Mouse (Mus musculus) heart, adult 2 months (tissue): ENCODE measurements around the gene Siah3. TPM values are rescaled to one million over a fixed set of nuclear protein-coding genes. Genes with fewer than 3 reads are reported as not detected.
"Not testable (repeated sequence)": the region's sequence is repeated elsewhere in the genome, so short reads cannot be mapped to it uniquely, and the experiment has no call there.

ENCODE experiments used
- DNase-seq, 2 experiments: peaks; one replicate each; pipeline ENCODE4 v3.0.0; 2021
- H3K27ac ChIP-seq: fragments of 200-600 bp; 2 replicates; pipeline ENCODE4 v1.8.1; 2022
- H3K27me3 ChIP-seq: fragments of 200-500 bp; 2 replicates; pipeline ENCODE4 v1.6.1; 2012; ENCODE audit warnings: mild to moderate bottlenecking, low read length, inconsistent platforms, mixed read lengths; ENCODE audit not compliant: control insufficient read depth, insufficient read depth
- H3K36me3 ChIP-seq: fragments of 200-500 bp; 2 replicates; pipeline ENCODE4 v1.6.1; 2012; ENCODE audit warnings: low read length, inconsistent platforms; ENCODE audit not compliant: control insufficient read depth, insufficient read depth
- H3K4me1 ChIP-seq: fragments of 200-500 bp; 2 replicates; pipeline ENCODE4 v1.6.1; 2011; ENCODE audit warnings: low read length; ENCODE audit not compliant: control insufficient read depth, insufficient read depth
- H3K4me3 ChIP-seq: fragments of 200-600 bp; 2 replicates; pipeline ENCODE4 v1.8.1; 2022
- H3K79me2 ChIP-seq: fragments of 200-500 bp; replicated peaks from 2 replicates; pipeline ENCODE4 v1.6.1; 2012; ENCODE audit warnings: mild to moderate bottlenecking, inconsistent platforms, low read length, moderate library complexity, mixed read lengths; ENCODE audit not compliant: control insufficient read depth, insufficient read depth
- H3K9ac ChIP-seq: fragments of 200-500 bp; 2 replicates; pipeline ENCODE4 v1.6.1; 2012; ENCODE audit warnings: low read depth, mild to moderate bottlenecking, control low read depth, inconsistent platforms, low read length, mixed read lengths
- CTCF ChIP-seq: fragments of 200-600 bp; IDR thresholded peaks from 2 replicates; pipeline ENCODE4 v1.8.1; 2022; ENCODE audit warnings: antibody characterized with exemption, mild to moderate bottlenecking, moderate library complexity
- EP300 ChIP-seq: fragments of 200-500 bp; IDR thresholded peaks from 2 replicates; pipeline ENCODE4 v1.6.1; 2011; ENCODE audit warnings: low read depth, low read length, control low read depth; ENCODE audit not compliant: insufficient read depth
- POLR2A ChIP-seq: fragments of 200-500 bp; IDR thresholded peaks from 2 replicates; pipeline ENCODE4 v1.6.1; 2011; ENCODE audit warnings: mild to moderate bottlenecking, low read depth, low read length, control low read depth; ENCODE audit not compliant: insufficient read depth
- WGBS: fragments of 180-500 bp; shearing (Covaris S2); methylation state at CpG from one replicate; pipeline ENCODE4 v1.1.7; 2018; 5-methylcytosine and 5-hydroxymethylcytosine counted together
- intact Hi-C: fragments of 180-260 bp; cut with DNase I; formaldehyde crosslinking; loops from one replicate; pipeline ENCODE4 v1.15.1; 2025
- polyA plus RNA-seq: library from polyadenylated mRNA; depleted of rRNA; stranded (reverse); fragments of >200 nt; gene quantifications from 2 replicates; pipeline ENCODE4 v1.2.3, GENCODE M21; 2012
- total RNA-seq, 2 experiments: library from RNA; stranded (reverse); gene quantifications; 2 replicates each; pipeline ENCODE4 v1.2.3; 2021

Siah3 gene
- total and polyA plus RNA-seq, 3 experiments, result 0.02 TPM; not detected in 2

- no peak for DNase-seq
- WGBS, result 74% methylated on average over 7 of the region's 8 CpGs
- Histone ChIP-seq H3K9ac (no peak overlapping the region), H3K4me1 (no peaks in the 10 kb centered on the region), H3K4me3 (no peak overlapping the region), H3K79me2 (no peaks in the 10 kb centered on the region), H3K27me3 (no peaks in the 10 kb centered on the region), H3K36me3 (no peaks in the 10 kb centered on the region), H3K27ac (no peak overlapping the region)
- intact Hi-C loops, result no loop called here
- TF ChIP-seq CTCF (no peak), POLR2A (no peak), EP300 (no peak)
These were observed 24.5 kb upstream of the Siah3 start for GRCm38 (mm10) chr14:75431173-75431786.

GRCm38 (mm10) chr14:75432850-75433249 lies 22.9 kb upstream of the Siah3 start:
- H3K27me3 ChIP-seq, result no peaks in the 10 kb centered on the region
- no peaks in the 10 kb centered on the region for H3K79me2 ChIP-seq
- TF ChIP-seq EP300 (no peak), POLR2A (no peak), CTCF (no peak)
- no peaks in the 10 kb centered on the region for H3K4me1 ChIP-seq
- WGBS, result 76% methylated on average over 10 of the region's 10 CpGs
- no peak overlapping the region for H3K4me3 ChIP-seq
- DNase-seq, result no peak
- intact Hi-C loops, result no loop called here
- no peak overlapping the region for H3K27ac ChIP-seq
- H3K36me3 ChIP-seq, result no peaks in the 10 kb centered on the region
- H3K9ac ChIP-seq, result no peak overlapping the region

DNA sequence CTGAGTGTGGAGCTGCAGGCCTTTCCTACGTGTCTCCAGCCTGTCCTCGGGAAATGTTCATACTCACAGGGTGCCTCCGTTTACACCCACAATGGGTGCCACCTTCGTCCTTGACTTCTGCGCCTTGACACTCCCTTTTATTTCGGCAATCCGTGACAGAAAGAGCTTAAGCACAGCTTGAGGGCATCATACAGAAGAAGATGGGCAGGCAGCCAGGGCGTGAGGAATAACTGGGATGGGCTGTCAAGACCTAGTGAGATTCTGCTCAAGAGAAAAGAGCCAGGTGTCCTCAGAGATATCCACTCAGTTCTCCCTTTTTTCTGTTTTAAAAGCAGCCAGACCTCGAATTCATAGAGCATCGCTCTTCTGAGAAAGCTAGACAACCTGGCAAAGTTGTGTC lies 21.2 kb upstream of the Siah3 start:
- H3K4me3 ChIP-seq, result no peak overlapping the region
- no peaks in the 10 kb centered on the region for H3K79me2 ChIP-seq
- TF ChIP-seq CTCF (no peak), EP300 (no peak), POLR2A (no peak)
- H3K27ac ChIP-seq, result no peak overlapping the region
- H3K4me1 ChIP-seq, result no peaks in the 10 kb centered on the region
- H3K36me3 ChIP-seq, result no peaks in the 10 kb centered on the region
- 59% methylated on average over 10 of the region's 10 CpGs for WGBS
- no peak for DNase-seq
- no peak overlapping the region for H3K9ac ChIP-seq
- intact Hi-C loops, result no loop called here
- no peaks in the 10 kb centered on the region for H3K27me3 ChIP-seq

GRCm38 (mm10) chr14:75444486-75445105 lies 11.2 kb upstream of the Siah3 start:
- Histone ChIP-seq H3K79me2 (no peaks in the 10 kb centered on the region), H3K9ac (no peak overlapping the region), H3K27me3 (no peaks in the 10 kb centered on the region), H3K4me3 (no peak overlapping the region), H3K4me1 (no peaks in the 10 kb centered on the region), H3K36me3 (no peaks in the 10 kb centered on the region), H3K27ac (no peak overlapping the region)
- 77% methylated on average over 11 of the region's 11 CpGs for WGBS
- intact Hi-C loops, result no loop called here
- TF ChIP-seq EP300 (no peak), POLR2A (no peak), CTCF (no peak)
- DNase-seq, result no peak

DNA sequence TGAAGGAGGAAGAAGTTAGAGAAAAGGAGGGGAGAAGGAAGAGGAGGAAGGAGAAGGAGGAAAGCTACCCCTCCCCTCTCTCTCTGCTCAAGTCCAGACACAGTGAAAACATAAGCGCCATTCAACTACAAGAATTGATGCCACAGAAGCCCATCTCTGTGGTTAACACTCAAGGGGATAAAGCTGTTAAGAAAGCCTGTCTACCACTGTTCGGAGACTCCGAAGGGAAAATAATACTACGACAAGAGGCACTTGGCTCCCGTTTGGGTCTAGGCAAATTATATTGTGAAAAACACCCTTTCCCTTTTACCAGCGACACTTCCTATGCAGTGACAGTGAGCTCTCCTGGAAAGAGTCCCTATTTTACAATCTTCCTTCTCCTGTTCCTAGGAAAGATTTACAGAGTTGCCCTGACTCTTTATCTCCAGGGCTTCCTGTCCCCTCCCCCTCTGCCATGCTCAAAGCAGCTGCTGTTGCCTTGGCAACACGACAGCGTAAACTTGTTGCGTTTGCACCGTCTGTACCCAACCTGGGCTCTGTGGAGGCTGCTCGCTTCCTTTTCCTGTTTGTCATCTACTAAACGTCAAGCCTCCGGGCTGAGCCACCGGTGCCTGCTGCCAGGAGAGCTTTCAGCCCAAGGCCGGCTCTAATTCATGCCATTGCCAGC lies 10.4 kb upstream of the Siah3 start:
- Histone ChIP-seq H3K9ac (no peak overlapping the region), H3K36me3 (no peaks in the 10 kb centered on the region), H3K27ac (no peak overlapping the region; the same call in 1 of the 2 replicates), H3K27me3 (no peaks in the 10 kb centered on the region), H3K4me3 (peak overlapping the region; percentile 22), H3K4me1 (no peaks in the 10 kb centered on the region), H3K79me2 (no peaks in the 10 kb centered on the region)
- DNase-seq, result peak; percentile 33 to 76
- TF ChIP-seq POLR2A (no peak), EP300 (no peak), CTCF (no peak)
- intact Hi-C loops, result no loop called here
- WGBS, result 4% methylated on average over 15 of the region's 15 CpGs

DNA sequence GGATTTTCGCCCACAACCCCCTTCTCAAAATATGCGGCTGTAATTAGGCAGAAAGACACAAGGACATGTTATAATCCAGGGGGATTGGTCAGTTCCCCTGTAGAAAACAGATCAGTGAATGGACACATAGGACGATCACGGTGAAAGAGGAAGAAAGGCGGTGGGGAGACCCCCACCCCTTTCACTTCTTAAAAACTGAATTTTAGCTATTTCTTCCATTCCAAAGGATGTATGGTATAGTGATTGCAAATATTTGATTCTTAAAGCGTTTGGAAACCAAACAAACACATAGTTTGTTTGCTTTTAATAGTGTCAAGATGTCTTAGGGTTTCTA lies 9.9 kb upstream of the Siah3 start:
- no peaks in the 10 kb centered on the region for H3K27me3 ChIP-seq
- no peaks in the 10 kb centered on the region for H3K79me2 ChIP-seq
- intact Hi-C loops, result no loop called here
- peak overlapping the region; percentile 22 for H3K4me3 ChIP-seq
- DNase-seq, result no peak
- TF ChIP-seq EP300 (no peak), CTCF (no peak), POLR2A (no peak)
- H3K27ac ChIP-seq, result no peak overlapping the region
- WGBS, result 35% methylated on average over 6 of the region's 6 CpGs
- no peak overlapping the region for H3K9ac ChIP-seq
- H3K4me1 ChIP-seq, result no peaks in the 10 kb centered on the region
- no peaks in the 10 kb centered on the region for H3K36me3 ChIP-seq

DNA sequence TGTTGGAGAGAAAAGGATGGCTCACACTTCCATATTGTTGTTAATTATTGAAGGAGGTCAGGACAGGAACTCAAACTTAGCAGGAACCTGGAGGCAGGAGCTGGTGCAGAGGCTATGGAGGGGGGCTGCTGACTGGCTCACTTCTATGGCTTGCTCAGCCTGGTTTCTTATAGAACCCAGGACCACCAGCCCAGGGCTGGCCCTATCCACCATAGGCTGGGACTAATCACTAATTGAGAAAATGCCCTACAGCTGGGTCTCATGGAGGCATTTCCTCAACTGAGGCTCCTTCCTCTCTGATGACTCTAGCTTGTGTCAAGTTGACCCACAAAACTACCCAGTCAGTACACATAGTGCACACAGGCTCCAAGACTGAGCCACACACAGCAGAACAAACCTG lies 9.5 kb upstream of the Siah3 start:
- H3K4me1 ChIP-seq, H3K36me3 ChIP-seq, H3K27ac ChIP-seq, H3K27me3 ChIP-seq, DNase-seq, intact Hi-C loops, H3K79me2 ChIP-seq, H3K9ac ChIP-seq, H3K4me3 ChIP-seq: not testable (repeated sequence)
